Mouse (Mus musculus) limb, embryonic 15.5 days (tissue): Measurements from ENCODE around the gene Cdc27. TPM values are rescaled to one million over a fixed set of nuclear protein-coding genes. Genes with fewer than 3 reads are reported as not detected.
"Not testable (repeated sequence)": the region's sequence is repeated elsewhere in the genome, so short reads cannot be mapped to it uniquely, and the experiment has no call there.

Experiments used
- ATAC-seq: fragments of 200-750 bp; cut with Nextera tagmentation; 2 replicates; pipeline ENCODE4 v1.8.0; 2017; ENCODE audit warnings: low read depth, moderate TSS enrichment; ENCODE audit not compliant: insufficient number of reproducible peaks, low FRiP score, low TSS enrichment
- H3K27ac ChIP-seq: fragments of 300-500 bp; sonication (generic); 2 replicates; pipeline ENCODE4 v1.5.1; 2015; ENCODE audit warnings: moderate library complexity, mild to moderate bottlenecking, inconsistent platforms
- H3K27me3 ChIP-seq: fragments of 300-500 bp; sonication (generic); 2 replicates; pipeline ENCODE4 v1.6.1; 2015; ENCODE audit warnings: inconsistent platforms
- H3K36me3 ChIP-seq: fragments of 300-500 bp; sonication (generic); 2 replicates; pipeline ENCODE4 v1.6.1; 2015; ENCODE audit warnings: inconsistent platforms
- H3K4me1 ChIP-seq: fragments of 300-500 bp; sonication (generic); 2 replicates; pipeline ENCODE4 v1.6.1; 2015; ENCODE audit warnings: inconsistent platforms
- H3K4me2 ChIP-seq: fragments of 300-500 bp; sonication (generic); 2 replicates; pipeline ENCODE4 v1.6.1; 2015; ENCODE audit warnings: mild to moderate bottlenecking, inconsistent platforms
- H3K4me3 ChIP-seq: fragments of 300-500 bp; sonication (generic); 2 replicates; pipeline ENCODE4 v1.5.1; 2015; ENCODE audit warnings: mild to moderate bottlenecking, inconsistent platforms
- H3K9ac ChIP-seq: fragments of 300-500 bp; sonication (generic); 2 replicates; pipeline ENCODE4 v1.6.1; 2015; ENCODE audit warnings: inconsistent platforms
- H3K9me3 ChIP-seq: fragments of 300-500 bp; sonication (generic); 2 replicates; pipeline ENCODE4 v1.6.1; 2016; ENCODE audit warnings: inconsistent platforms
- WGBS: fragments of 180-500 bp; shearing (Covaris S2); methylation state at CpG from one replicate; pipeline ENCODE4 v1.1.7; 2015; 5-methylcytosine and 5-hydroxymethylcytosine counted together
- polyA plus RNA-seq: library from polyadenylated mRNA; unstranded; fragments of >200 nt; fragmentation: Nextera tagmentation; extraction: Ambion mirVana; gene quantifications from 2 replicates; pipeline ENCODE4 v1.2.1, GENCODE M21; 2015

Gene Cdc27
- polyA plus RNA-seq, 1 experiment from 2014 or later: 40.6 TPM

GRCm38 (mm10) chr11:104581446-104582307, 31.3 kb upstream of the Cdc27 start:
- ATAC-seq: no peak
- Histone ChIP-seq H3K27me3 (peaks cover 7% of the 10 kb centered on the region; the same call in 1 of the 2 replicates), H3K4me1 (peaks cover 8% of the 10 kb centered on the region; the same call in 1 of the 2 replicates), H3K27ac (no peak overlapping the region), H3K4me2 (peak overlapping the region; percentile 32), H3K4me3 (peak overlapping the region; percentile 8; the same call in 1 of the 2 replicates), H3K9ac (no peak overlapping the region), H3K9me3 (no peaks in the 10 kb centered on the region), H3K36me3 (no peaks in the 10 kb centered on the region)
- 27% methylated on average over 18 of the region's 18 CpGs for WGBS

- no peaks in the 10 kb centered on the region for H3K9me3 ChIP-seq
- H3K4me2 ChIP-seq: no peak overlapping the region
- ATAC-seq: no peak
- no peak overlapping the region for H3K9ac ChIP-seq
- H3K4me1 ChIP-seq: peaks cover 8% of the 10 kb centered on the region; the same call in 1 of the 2 replicates
- H3K36me3 ChIP-seq: no peaks in the 10 kb centered on the region
- no peak overlapping the region for H3K27ac ChIP-seq
- H3K27me3 ChIP-seq: peaks cover 7% of the 10 kb centered on the region; the same call in 1 of the 2 replicates
- no peak overlapping the region for H3K4me3 ChIP-seq
- 87% methylated on average over 5 of the region's 5 CpGs for WGBS
These were observed 30.2 kb upstream of the Cdc27 start for GRCm38 (mm10) chr11:104580606-104581005.

- 76% methylated on average over 6 of the region's 6 CpGs for WGBS
- ATAC-seq: no peak
These were observed 29.7 kb upstream of the Cdc27 start for GRCm38 (mm10) chr11:104580091-104580490.

GRCm38 (mm10) chr11:104579575-104579974, 29.2 kb upstream of the Cdc27 start:
- H3K4me3 ChIP-seq: no peak overlapping the region
- no peak for ATAC-seq
- H3K4me1 ChIP-seq: peaks cover 8% of the 10 kb centered on the region; the same call in 1 of the 2 replicates
- peaks cover 7% of the 10 kb centered on the region; the same call in 1 of the 2 replicates for H3K27me3 ChIP-seq
- no peak overlapping the region for H3K4me2 ChIP-seq
- no peaks in the 10 kb centered on the region for H3K36me3 ChIP-seq
- no peak overlapping the region for H3K9ac ChIP-seq
- WGBS: 88% methylated on average over 8 of the region's 8 CpGs
- H3K9me3 ChIP-seq: no peaks in the 10 kb centered on the region
- H3K27ac ChIP-seq: no peak overlapping the region

More at GRCm38 (mm10) chr11:104580091-104580490, 29.7 kb upstream of the Cdc27 start:
- Histone ChIP-seq H3K9ac (no peak overlapping the region), H3K4me2 (no peak overlapping the region), H3K27me3 (peaks cover 7% of the 10 kb centered on the region; the same call in 1 of the 2 replicates), H3K9me3 (no peaks in the 10 kb centered on the region), H3K4me3 (no peak overlapping the region), H3K36me3 (no peaks in the 10 kb centered on the region), H3K4me1 (peaks cover 8% of the 10 kb centered on the region; the same call in 1 of the 2 replicates), H3K27ac (no peak overlapping the region)

GRCm38 (mm10) chr11:104579084-104579483, 28.7 kb upstream of the Cdc27 start:
- H3K9ac ChIP-seq: no peak overlapping the region
- H3K4me1 ChIP-seq: peaks cover 8% of the 10 kb centered on the region; the same call in 1 of the 2 replicates
- peaks cover 7% of the 10 kb centered on the region; the same call in 1 of the 2 replicates for H3K27me3 ChIP-seq
- H3K9me3 ChIP-seq: no peaks in the 10 kb centered on the region
- H3K27ac ChIP-seq: no peak overlapping the region
- WGBS: 88% methylated on average over 9 of the region's 9 CpGs
- H3K4me3 ChIP-seq: no peak overlapping the region
- H3K4me2 ChIP-seq: no peak overlapping the region
- H3K36me3 ChIP-seq: no peaks in the 10 kb centered on the region
- no peak for ATAC-seq

GRCm38 (mm10) chr11:104578074-104578473, 27.7 kb upstream of the Cdc27 start:
- Histone ChIP-seq H3K4me1 (peaks cover 8% of the 10 kb centered on the region; the same call in 1 of the 2 replicates), H3K9ac (no peak overlapping the region), H3K27me3 (peaks cover 5% of the 10 kb centered on the region; the same call in 1 of the 2 replicates), H3K27ac (no peak overlapping the region), H3K9me3 (no peaks in the 10 kb centered on the region), H3K4me3 (no peak overlapping the region), H3K36me3 (no peaks in the 10 kb centered on the region), H3K4me2 (no peak overlapping the region)
- 17% methylated on average over 5 of the region's 5 CpGs for WGBS
- ATAC-seq: no peak

GRCm38 (mm10) chr11:104576772-104577612, 26.6 kb upstream of the Cdc27 start:
- Histone ChIP-seq H3K9me3 (no peaks in the 10 kb centered on the region), H3K4me2 (no peak overlapping the region), H3K27ac (no peak overlapping the region), H3K4me1 (peaks cover 7% of the 10 kb centered on the region; the same call in 1 of the 2 replicates), H3K36me3 (no peaks in the 10 kb centered on the region), H3K9ac (no peak overlapping the region), H3K4me3 (no peak overlapping the region), H3K27me3 (peaks cover 10% of the 10 kb centered on the region)
- WGBS: 33% methylated on average over 10 of the region's 10 CpGs
- peak; percentile 60; the same call in 1 of the 2 replicates for ATAC-seq

- Histone ChIP-seq H3K9ac (no peak overlapping the region), H3K27me3 (peaks cover 11% of the 10 kb centered on the region), H3K4me2 (no peak overlapping the region), H3K4me1 (0 out of 2 replicates have a peak, but pooled peaks cover 2% of the 10 kb centered on the region), H3K9me3 (no peaks in the 10 kb centered on the region), H3K4me3 (no peak overlapping the region), H3K27ac (no peak overlapping the region), H3K36me3 (no peaks in the 10 kb centered on the region)
- ATAC-seq: no peak
- WGBS: 54% methylated on average over 2 of the region's 2 CpGs
These were observed 22.1 kb upstream of the Cdc27 start for GRCm38 (mm10) chr11:104572566-104572965.

- Histone ChIP-seq H3K9ac (no peak overlapping the region), H3K27ac (no peak overlapping the region), H3K36me3 (no peaks in the 10 kb centered on the region), H3K4me2 (no peak overlapping the region), H3K9me3 (no peaks in the 10 kb centered on the region), H3K4me3 (no peak overlapping the region), H3K4me1 (0 out of 2 replicates have a peak, but pooled peaks cover 2% of the 10 kb centered on the region), H3K27me3 (peaks cover 11% of the 10 kb centered on the region)
- 48% methylated on average over 7 of the region's 7 CpGs for WGBS
- no peak for ATAC-seq
These were observed 21.7 kb upstream of the Cdc27 start for GRCm38 (mm10) chr11:104572091-104572490.

- Histone ChIP-seq H3K27me3 (peaks cover 11% of the 10 kb centered on the region), H3K4me2 (peak overlapping the region; percentile 59), H3K4me3 (peak overlapping the region; percentile 35)
- WGBS: 1% methylated on average over 28 of the region's 28 CpGs
- not testable (repeated sequence) for ATAC-seq, H3K4me1 ChIP-seq, H3K9ac ChIP-seq, H3K36me3 ChIP-seq, H3K9me3 ChIP-seq, H3K27ac ChIP-seq
These were observed 21.0 kb upstream of the Cdc27 start for GRCm38 (mm10) chr11:104571373-104571772.

- H3K9me3 ChIP-seq, H3K4me2 ChIP-seq, H3K27ac ChIP-seq, H3K4me1 ChIP-seq, ATAC-seq, H3K36me3 ChIP-seq, H3K9ac ChIP-seq, H3K4me3 ChIP-seq: not testable (repeated sequence)
- H3K27me3 ChIP-seq: peaks cover 11% of the 10 kb centered on the region
- 79% methylated on average over 8 of the region's 8 CpGs for WGBS
These were observed 20.1 kb upstream of the Cdc27 start for GRCm38 (mm10) chr11:104570515-104570914.
